Mouse (Mus musculus): ENCODE results near the gene Vmn2r7.
A peak's percentile ranks its signal among the peaks of the same experiment; 100 is the strongest.
"Not testable (repeated sequence)": the region's sequence is repeated elsewhere in the genome, so short reads cannot be mapped to it uniquely, and the experiment has no call there.

Vmn2r7 gene

DNA sequence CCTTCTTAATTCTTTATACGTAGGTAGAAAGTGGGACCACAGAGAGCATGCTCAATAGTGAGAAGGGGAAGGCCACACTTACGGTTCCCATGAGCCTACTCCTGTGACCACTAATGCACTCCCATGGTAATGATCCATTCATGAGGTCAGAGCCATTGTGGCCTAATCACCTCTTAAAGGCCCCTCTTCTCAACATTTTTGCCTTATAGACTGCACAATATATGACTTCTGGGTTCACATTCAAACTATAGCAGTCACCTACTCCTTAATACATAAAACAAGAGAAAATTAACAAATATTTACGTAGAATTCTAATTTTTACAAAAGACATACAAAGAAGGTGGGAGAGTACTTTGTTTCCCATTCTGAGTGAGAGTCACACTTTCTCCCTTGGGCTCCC lies at the start of gene Vmn2r7:
Gene Vmn2r7 (minus strand): TSS at position 101 of the 400 bp plus-strand sequence.
- not testable (repeated sequence) for DNase-seq (ENCODE audit: extremely low read depth, low read depth, low spot score)

DNA sequence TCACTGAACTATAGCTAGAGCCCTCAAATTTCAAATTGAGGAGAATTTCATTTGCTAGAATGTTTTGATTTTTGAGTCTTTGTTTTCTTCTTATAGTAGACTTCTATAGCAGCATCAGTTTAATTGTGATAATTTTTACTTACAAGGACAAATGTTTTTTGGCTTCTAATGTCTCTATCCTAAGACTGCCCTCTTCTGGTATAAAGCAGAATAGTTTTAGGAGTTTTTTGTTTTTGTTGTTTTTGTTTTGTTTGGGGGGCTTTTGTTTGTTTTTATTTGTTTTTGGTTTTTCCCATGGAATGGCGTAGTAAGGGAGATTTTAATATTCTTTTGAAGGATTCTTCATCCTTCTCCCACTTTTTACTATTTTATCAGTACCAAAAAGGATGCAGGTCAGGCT lies 45.2 kb upstream of the Vmn2r7 start:
- DNase-seq (ENCODE audit: extremely low read depth, low read depth, low spot score) = no peak

DNA sequence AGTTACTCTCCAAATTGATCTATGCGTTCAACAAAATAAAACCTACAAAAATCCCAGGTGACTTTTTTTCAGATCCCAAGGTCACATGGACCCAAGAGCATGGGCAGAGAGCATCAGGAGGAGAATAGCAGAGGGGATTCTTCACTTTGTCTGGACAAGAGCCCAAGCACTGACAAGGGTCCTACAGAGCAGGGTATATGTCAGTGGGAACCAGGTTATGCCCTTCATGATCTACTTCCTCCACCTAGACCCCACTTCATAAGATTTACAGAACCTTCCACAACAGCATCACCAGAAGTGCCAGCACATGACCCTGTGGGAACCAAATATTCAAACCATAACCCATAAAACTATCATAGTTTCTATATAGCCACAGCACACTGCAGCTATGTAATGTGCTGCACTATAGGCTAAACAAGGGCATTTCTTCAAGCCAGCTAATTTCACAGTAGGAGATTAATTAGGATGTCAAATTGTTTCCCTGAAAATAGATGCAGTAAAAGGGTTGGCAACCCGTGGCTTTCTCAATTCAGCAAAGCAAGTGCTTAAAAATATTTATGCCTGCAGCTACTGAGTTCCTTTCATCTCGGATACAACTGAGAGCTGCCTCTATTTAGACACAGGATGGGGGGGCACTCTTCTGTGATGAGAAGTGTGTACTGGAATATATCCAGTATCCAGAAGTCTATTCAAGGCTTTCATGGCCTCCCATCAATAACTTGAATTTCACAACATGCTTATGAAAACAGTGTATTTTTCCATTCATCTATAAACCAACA lies 33.8 kb upstream of the Vmn2r7 start:
- no peak for DNase-seq (ENCODE audit: extremely low read depth, low read depth, low spot score)

DNA sequence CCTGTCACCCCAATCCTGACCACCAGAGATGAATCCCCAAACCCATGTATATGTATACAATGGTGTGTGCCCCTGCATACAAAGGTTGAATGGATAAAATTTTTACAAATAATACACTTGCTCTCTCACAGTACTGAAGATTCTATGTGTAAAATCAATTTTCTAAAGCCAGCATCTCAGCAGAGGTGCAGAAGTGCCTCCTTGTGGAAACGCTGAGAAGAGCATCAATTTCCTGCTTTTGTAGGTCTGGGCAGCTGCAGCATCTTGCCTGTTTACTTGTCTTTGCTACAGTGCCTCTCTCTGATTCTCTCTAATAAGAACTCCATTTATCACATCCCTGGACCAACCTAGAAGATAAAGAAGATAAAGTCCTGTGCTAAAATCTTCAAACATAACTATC lies 32.1 kb upstream of the Vmn2r7 start:
- no peak for DNase-seq (ENCODE audit: extremely low read depth, low read depth, low spot score)

DNA sequence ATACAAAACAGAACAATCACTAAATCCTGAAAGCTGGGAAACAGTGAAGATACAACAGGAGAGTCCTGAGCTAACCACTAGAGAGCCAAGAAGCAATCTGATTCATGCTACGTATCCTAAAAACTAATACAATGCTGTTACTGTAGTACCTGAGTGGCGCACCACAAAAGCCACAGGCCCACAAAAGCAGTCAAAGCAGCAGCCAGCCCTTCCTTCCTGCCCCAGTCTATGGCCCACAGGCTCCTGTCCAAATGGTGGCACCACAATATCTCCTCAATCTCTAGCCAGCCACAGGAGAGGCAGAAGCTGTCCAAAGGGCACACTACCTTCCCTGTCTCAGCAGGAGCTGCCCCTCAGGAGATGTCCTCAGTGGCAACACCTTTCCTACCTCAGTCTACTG lies 1.7 kb downstream of the Vmn2r7 start:
- no peak for DNase-seq (ENCODE audit: extremely low read depth, low read depth, low spot score)

DNA sequence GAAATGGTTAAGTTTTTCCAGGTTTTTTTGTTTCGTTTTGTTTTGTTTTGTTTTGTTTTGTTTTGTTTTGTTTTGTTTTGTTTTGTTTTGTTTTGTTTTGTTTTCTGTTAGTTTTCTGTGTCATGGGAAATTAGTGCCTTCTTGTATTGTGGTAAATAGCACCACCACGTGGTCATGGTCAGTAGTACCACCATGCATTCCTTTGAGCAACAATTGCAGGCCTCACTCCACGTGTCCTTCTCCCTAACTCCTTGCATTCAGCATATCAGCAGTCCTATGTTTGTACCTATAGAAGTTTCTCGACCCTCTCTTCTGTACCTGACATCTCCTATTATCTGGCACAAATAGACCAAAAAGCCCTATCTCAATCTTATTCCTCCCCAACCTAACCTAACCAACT lies 2.3 kb downstream of the Vmn2r7 start:
- no peak for DNase-seq (ENCODE audit: extremely low read depth, low read depth, low spot score)

DNA sequence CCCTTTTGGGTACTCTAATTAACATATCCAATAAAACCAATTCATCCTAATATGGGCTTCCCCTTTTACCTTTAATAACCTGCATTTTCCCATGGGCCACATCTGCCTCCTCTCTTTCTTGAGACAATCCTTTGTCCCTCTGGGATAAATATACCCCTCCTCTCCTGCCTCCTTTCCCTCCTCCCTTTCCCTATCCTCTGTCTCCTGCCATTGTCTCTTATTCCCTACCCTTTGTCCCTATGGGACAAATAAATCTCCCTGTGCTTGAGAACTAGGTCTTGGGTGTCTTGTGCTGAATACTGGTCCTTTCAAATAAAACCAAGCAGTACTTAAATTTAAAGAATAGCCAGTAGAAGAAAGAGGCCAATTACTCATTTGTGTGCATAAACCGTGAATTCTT lies 13.4 kb downstream of the Vmn2r7 start:
- DNase-seq (ENCODE audit: extremely low read depth, low read depth, low spot score) = no peak

DNA sequence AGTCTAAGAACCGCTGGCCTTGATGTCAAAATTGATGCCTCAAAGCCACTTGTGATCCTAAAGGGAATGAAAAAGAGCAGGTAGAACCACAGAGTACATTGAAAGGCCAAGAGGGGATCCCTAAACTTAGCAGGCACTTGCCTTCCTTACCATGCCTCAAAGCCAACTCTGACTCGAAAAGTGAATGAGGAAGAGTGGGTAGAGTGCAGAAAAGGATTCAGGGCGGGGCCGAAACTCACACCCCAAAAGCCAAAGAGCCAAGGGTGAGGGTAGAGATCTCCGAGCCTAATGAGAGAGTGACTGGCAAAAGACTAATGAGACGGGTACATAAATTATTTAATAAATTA lies 53.3 kb downstream of the Vmn2r7 start:
- no peak for DNase-seq (ENCODE audit: extremely low read depth, low read depth, low spot score)

DNA sequence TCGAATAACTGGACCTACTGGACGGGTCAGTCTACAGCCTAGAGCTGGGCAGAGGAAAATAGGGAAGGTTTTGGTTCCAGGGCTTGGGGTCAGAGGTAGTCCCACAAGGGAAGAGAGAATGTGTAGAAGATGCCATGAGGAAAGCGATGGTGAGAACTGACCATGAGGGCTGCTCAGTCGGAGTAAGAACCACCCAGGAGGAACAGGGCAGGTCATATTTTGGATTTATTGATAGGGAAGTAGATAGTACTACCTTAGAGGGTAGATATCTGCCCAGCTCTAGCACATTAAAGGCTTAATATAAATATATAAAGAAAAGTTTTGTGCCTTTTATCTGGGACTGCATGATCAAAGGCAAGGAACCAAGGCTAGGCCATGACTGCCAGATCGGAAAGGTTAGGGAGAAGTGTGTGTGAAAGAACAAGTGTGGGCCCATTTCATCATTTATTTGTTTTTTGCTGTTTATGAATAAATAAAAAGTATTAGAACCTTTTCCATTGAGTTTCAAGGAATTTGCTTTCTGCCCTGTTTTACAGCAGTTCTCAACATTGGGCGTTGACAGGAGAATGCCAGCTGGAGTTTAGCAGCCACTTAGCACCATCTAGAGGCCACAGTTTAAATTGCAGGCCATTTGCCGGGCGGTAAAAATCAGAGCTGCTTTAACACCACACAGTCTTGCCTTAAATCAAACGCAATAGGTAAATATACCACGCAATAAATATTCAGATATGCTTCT lies 53.9 kb downstream of the Vmn2r7 start:
- no peak for DNase-seq (ENCODE audit: extremely low read depth, low read depth, low spot score)

DNA sequence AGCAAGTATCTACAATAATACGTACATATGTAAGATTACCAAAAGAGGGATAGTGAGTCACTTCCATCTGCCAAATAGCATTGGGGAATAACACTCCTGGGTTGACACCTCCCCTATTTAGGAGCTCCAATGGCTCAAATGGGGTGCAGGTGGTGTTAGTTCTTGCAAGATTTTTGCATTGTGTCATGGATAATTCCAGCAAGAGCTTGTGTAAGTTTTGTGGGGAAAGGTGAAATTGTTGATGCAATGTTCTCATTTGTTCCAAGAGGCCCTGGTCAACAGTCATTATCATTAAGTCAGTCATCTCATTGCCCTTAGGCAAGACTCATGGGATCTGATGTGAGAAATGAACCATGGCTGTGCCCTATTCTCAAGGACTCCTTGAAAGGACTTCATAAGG lies 61.7 kb downstream of the Vmn2r7 start:
- DNase-seq (ENCODE audit: extremely low read depth, low read depth, low spot score) = peak; percentile 71

DNA sequence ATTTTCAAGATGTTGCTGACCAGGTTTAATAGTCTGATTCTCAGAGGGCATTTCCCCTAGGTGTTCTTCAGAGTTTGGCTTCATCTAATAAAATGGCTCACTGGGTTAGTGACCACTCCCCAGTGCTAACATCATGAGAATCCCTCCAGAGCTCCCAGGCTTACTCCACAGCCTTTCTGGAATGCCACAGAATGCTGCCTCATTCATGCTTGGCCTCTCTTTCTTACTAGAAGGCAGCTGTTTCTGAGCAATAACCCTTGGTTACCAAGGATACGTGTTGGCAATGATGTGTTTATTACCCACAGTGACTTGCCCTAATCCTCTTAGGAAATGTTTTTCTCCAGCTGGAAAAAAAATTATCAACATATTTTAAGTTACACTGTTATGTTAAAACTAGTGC lies 72.4 kb downstream of the Vmn2r7 start:
- no peak for DNase-seq (ENCODE audit: extremely low read depth, low read depth, low spot score)

DNA sequence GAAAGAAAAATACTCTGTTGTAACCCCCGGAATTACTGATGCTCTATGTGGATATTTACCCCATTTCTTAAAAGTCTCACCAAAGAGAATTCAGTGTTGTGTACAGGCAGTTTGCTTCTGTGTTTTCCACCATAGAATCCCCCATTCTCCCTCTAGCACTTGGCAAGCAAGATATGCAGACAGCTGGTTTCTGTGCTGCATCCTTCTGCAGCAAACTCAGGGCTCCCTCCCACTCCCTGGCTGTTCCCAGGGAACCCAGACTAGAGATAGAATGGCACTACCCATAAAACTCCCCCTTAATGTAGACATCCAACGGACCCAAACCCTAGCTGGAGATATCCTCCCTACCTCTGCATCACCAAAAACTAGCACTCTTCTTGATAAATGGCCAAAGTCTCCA lies 88.4 kb downstream of the Vmn2r7 start:
- DNase-seq (ENCODE audit: extremely low read depth, low read depth, low spot score) = no peak

DNA sequence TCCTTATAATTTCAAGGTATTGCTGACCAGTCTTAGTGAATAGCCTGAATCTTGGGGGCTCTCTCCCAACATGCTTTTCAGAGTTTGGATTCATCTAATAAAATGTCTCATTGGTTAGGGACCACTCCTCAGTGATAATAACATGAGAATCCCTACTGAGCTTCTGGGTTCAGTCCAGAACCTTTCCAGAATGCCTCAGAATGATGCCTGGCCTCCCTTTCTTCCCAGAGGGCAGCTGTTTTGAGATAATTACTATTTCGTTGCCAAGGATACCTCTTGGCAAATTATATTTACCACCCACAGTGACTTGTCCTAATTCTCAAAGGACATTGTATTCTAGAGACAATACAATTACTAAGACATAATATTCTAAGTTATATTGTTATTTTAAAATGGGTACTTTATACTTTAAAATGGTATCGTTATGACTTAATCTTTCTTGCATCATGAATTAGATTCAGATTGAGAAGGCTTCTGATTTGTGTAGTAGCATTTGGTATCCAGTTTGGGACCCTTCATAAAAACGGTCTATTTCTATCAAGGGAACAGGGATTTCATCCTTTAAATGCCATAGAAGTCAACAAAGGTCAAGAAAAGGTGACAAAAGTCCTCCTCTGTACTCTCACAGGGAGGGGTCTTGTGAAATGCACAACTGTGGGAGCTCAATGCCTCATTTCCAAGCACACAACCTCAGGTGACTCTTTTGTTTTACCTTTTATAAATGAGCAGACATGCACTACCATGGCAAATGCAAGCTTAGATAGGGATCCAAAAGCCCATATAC lies 117.2 kb downstream of the Vmn2r7 start:
- DNase-seq (ENCODE audit: extremely low read depth, low read depth, low spot score) = not testable (repeated sequence)

DNA sequence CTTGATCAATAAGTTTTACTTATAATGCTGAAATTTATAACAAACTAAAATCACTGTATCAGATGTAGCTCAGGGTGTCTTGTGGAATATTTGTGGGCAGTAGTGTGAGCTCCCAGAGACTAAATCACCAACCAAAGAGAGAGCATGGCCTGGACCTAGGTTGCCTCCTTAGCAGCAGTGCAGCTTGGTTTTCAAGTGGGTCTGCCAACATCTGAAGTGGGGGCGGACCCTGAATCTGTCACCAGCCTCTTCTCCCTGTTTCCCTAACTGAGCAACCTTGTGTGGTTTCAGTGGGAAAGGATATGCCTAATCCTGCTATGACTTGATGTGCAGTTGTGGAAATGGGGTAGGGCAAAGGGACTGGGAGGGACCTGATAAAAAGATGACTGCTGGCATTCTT lies 118.8 kb downstream of the Vmn2r7 start:
- not testable (repeated sequence) for DNase-seq (ENCODE audit: extremely low read depth, low read depth, low spot score)

DNA sequence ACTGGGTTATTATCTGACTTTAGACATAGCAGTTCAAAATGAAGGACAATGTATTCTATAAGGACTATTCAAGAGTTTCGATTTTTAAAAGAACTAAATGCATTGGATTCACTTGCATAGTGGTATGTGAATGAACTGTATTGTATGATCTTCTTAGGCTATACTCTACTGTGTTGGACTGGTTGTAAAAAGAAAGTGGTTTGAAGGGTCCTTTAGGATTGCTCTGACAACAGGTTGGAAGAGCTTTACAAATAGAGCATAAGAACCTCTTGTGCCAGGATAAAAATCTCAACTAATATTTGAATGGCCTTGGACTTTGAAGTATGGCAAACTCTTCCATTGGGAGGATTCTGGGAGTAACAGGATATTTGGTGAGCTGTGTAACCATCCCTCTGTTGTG lies 168.5 kb downstream of the Vmn2r7 start:
- not testable (repeated sequence) for DNase-seq (ENCODE audit: extremely low read depth, low read depth, low spot score)
